Mouse (Mus musculus): ENCODE measurements around the gene Syncrip. TPM values are rescaled to one million over a fixed set of nuclear protein-coding genes. Genes with fewer than 3 reads are reported as not detected.
A peak's percentile ranks its signal among the peaks of the same experiment; 100 is the strongest.
"Not testable (repeated sequence)": the region's sequence is repeated elsewhere in the genome, so short reads cannot be mapped to it uniquely, and the experiment has no call there.

Gene Syncrip
- total RNA-seq, 2 experiments from 2014 or later: 62.7 to 64.7 TPM

DNA sequence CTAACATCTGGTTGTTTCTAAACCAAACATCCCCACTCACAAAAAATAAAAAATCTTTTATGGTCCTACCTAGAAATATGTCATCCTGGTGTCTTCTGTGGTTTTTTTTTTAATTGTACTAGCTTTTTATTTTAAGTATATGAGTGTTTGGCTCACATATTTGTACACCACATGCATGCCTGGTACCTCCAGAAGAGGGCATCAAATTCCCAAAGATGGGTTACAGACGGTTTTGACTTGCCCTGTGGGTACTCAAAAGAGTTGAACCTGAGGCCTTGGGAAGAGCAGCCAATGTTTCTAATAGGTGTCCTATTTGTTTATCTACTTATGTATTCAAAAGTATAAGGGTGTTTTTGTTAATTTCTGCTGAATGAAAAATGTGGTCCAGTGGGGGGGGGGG lies 6.2 kb downstream of the Syncrip start:
- peak; percentile 70 for TF ChIP-seq CTCF (conservative IDR thresholded peaks at IDR 0.05)
- Histone ChIP-seq H3K27ac (no peak overlapping the region), H3K4me3 (no peak overlapping the region)
- DNase-seq (ENCODE audit: low spot score in 2 of 2): no peak

DNA sequence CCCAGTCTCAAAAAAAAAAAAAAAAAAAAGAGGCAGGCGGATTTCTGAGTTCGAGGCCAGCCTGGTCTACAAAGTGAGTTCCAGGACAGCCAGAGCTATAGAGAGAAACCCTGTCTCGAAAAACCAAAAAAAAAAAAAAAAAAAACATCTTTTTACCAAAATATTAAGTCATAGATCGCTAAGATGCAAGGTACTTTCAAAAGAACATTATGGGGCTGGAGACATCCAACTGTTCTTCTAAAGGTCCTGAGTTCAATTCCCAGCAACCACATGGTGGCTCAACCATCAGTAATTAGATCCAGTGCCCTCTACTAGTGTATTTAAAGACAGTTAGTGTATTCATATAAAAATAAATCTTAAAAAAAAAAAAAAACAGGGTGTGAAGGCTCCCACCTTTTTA lies 21.4 kb downstream of the Syncrip start:
- H3K27ac ChIP-seq; H3K4me3 ChIP-seq; DNase-seq (ENCODE audit: low spot score in 2 of 2): not testable (repeated sequence)

DNA sequence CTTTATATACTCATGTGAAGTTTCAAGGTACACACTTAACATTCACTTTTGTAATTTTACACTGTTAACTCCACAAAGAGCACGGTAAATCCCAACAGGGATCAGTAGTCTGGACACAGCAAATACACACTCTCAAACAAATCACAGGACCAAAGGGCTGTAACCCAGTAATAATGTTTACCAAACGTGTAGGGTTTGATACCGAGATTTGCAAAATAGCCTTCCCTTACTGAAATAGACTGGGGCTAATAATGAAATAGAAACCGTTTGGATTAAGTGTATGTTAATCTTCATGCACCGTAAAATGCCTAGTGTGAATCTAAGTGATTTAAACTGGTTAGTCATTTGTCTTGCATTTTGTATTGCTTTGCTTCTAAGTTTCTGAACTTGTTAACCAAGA lies 42.4 kb downstream of the Syncrip start:
- no peak overlapping the region for H3K4me3 ChIP-seq
- no peak for TF ChIP-seq CTCF (conservative IDR thresholded peaks at IDR 0.05)
- no peak for DNase-seq (ENCODE audit: low spot score in 2 of 2)
- H3K27ac ChIP-seq: no peak overlapping the region

DNA sequence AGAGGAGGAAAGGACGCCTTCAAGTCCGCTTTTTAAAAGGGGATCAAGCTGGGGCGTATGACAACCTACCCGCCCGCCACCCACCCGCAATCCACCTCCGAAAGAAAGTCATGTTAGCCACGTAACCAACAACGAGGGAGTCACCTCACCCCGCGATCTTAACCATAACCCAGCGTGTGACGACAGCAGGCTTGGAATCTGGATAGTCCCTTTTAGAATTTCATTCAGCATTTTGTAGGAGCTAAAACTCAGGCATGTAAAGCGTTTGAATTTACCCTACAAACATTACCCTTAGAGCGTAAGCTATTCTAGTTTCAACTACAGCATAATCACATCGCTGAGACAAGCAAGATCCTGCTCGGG lies 43.2 kb downstream of the Syncrip start:
- DNase-seq (ENCODE audit: low spot score in 2 of 2): no peak
- Histone ChIP-seq H3K4me3 (peak overlapping the region; percentile 75), H3K27ac (peak overlapping the region; percentile 96)
- no peak for TF ChIP-seq CTCF (conservative IDR thresholded peaks at IDR 0.05)

DNA sequence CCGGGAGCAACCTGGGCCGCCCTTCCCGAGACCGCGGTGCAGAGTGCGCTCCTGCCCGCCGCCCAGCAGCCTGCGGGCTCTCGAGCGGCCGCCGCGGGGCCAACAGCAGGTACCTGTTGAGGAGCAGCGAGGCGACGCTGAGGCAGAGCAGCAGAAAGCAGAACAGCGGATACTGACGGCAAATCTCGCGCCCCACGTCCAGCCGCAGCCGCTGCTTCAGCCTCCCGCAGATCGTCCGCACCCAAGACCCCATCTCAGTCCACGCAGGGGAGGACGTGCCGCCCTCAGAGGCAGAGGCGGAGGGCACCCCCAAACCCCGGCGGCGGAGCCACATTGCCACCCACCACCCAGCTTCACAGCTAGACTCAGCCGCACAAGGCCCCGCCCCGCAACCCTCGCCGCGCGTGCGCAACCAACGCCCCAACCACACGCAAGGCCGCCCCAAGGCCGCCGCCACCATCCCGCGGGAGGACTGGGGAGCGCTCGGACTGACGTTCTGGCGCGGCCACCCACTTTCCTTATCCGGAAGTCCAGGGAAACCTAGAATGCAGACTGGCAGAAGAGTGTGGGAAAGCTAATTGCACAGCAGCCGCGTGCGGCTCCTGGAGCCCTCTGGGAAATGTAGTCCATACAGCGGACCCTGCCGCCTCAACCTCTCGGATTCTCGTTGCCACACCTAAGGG lies 43.7 kb downstream of the Syncrip start, which contains the start of gene Snx14:
Gene Snx14 (minus strand): TSS at position 404 of the 683 bp plus-strand sequence.
- no peak; the same call in 1 of the 2 replicates for TF ChIP-seq CTCF (conservative IDR thresholded peaks at IDR 0.05)
- peak within 1 kb of the TSS; percentile 96 for H3K27ac ChIP-seq
- H3K4me3 ChIP-seq: peak within 1 kb of the TSS; percentile 75
- DNase-seq (ENCODE audit: low spot score in 2 of 2): peak; percentile 98

DNA sequence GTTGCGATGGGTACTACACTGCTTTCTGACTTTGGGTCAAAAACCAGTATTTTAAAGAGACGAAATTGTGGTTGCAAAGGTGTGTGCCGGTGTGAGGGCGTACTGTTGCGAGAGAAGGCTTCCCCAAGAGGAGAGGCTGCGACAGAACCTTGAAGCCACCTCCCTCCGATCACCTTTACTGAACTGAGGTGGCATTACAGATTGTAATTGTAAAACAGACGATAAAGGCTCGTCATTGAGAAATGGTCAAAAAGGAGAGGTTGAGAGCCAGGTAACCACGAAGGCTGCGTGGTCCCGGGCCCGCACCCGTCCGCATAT lies 44.2 kb downstream of the Syncrip start:
- Histone ChIP-seq H3K4me3 (peak overlapping the region; percentile 75), H3K27ac (peak overlapping the region; percentile 96)
- no peak for TF ChIP-seq CTCF (conservative IDR thresholded peaks at IDR 0.05)
- no peak for DNase-seq (ENCODE audit: low spot score in 2 of 2)

DNA sequence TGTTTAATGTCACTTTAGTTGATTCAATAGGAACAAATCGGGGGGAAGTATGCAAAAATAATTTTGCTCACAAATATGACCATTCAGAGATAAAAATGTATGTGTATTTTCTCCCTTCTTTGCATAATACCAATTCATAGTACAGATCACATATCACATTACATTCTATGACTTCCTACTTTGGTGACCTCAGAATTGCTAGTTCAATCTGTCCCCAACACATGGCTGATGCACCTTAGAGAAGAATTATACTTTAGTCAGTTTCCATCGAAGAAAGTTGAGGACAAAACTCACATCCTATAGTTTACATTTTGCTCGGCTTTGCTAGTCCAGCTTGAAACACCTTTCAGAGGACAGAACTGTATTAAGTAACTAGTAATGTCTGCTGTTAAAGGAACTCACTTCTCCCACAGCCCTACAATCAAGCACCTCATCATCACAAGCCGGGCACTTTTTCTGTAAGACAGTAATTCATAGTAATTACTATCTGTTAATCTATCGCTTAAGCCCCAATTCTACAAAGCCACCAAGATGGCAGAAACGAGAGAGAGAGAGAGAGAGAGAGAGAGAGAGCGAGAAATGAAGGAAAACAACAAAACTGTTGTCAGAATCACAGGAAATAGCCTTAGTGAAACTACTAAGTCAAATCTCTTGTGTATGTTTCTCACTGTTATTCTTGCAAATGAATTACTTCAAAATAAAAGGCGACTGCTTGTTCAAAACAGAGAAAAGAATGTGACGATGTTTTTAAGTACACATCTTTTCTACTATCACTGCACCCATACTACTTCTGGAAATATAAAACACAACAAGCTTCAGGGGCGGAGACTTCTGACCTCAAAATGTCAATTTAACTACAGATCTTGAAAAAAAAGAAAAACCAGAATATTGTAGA lies 44.8 kb downstream of the Syncrip start:
- no peak for DNase-seq (ENCODE audit: low spot score in 2 of 2)
- TF ChIP-seq CTCF (conservative IDR thresholded peaks at IDR 0.05): no peak
- Histone ChIP-seq H3K4me3 (peak overlapping the region; percentile 75), H3K27ac (peak overlapping the region; percentile 96)

DNA sequence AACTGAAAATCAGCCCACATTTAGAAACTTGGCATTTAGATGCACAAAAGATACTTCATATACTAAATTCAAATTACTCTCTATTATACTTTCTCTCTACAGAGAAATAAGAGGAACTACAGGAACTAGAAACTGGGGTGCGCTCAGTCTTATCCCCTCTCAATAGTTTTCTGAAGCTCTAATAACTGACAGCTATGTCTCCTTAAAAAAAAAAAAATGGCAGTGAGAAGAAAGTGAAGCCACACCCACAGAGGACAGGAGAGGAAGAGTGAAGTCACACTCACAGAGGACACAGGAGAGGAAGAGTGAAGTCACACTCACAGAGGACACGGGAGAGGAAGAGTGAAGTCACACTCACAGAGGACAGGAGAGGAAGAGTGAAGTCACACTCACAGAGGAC lies 58.0 kb downstream of the Syncrip start:
- H3K27ac ChIP-seq: no peak overlapping the region
- DNase-seq (ENCODE audit: low spot score in 2 of 2): no peak
- no peak overlapping the region for H3K4me3 ChIP-seq
- no peak for TF ChIP-seq CTCF (conservative IDR thresholded peaks at IDR 0.05)

DNA sequence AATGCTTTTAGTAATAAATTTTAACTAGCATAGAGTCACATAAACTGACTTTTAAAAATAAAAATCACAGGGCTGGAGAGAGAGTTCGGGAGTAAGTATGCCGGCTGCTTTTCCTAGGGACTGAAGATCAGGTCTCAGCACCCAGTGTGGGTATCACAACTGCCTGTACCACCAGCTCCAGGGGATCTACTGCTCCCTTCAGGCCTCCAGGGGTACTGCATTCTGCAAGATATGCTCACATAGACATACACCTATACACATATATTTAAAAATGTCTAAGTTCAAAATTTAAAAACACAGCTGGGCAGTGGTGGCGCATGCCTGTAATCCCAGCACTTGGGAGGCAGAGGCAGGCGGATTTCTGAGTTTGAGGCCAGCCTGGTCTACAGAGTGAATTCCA lies 59.9 kb downstream of the Syncrip start:
- DNase-seq (ENCODE audit: low spot score in 2 of 2): no peak
- Histone ChIP-seq H3K27ac (no peak overlapping the region), H3K4me3 (no peak overlapping the region)
- peak; percentile 51 for TF ChIP-seq CTCF (conservative IDR thresholded peaks at IDR 0.05)

DNA sequence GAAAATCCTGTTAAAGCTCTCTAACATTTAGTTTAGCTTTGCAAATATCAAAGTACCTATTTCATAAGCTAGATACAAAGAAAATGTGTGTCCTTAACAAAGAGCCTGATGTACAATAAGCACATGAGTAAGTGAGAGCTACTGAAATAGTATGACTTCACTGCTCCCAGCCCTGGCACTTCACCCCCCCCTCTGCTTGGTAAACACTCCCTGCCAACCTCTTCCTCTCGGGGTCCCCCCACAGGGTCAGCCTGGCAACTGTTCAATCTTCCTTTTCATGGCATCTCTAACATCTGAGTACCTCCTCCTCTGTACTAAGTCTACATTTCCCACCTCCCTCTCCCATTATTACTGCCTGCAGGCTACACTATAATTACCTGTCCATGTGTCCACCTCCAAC lies 65.6 kb downstream of the Syncrip start:
- DNase-seq (ENCODE audit: low spot score in 2 of 2): no peak
- Histone ChIP-seq H3K4me3 (no peak overlapping the region), H3K27ac (no peak overlapping the region)
- TF ChIP-seq CTCF (conservative IDR thresholded peaks at IDR 0.05): no peak

DNA sequence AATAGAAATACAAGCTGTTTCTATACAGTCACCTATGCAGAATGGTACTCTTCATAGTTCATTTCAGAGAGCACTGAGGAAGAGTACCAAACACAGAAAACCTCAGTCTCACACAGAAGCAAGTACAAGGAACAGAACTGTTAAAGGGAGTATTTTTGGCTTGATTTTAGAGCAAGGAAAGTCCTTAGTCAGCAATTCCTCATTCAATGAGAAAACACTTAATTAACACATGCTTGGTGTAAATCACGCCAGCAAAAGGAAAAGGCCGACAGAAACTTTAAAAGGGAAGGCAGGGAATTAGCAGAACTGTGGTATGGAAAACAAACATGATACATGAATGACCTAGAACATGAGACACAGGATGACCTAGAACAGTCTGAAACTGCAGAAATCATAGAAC lies 72.4 kb downstream of the Syncrip start:
- no peak overlapping the region for H3K27ac ChIP-seq
- no peak for DNase-seq (ENCODE audit: low spot score in 2 of 2)
- TF ChIP-seq CTCF (conservative IDR thresholded peaks at IDR 0.05): no peak
- no peak overlapping the region for H3K4me3 ChIP-seq

DNA sequence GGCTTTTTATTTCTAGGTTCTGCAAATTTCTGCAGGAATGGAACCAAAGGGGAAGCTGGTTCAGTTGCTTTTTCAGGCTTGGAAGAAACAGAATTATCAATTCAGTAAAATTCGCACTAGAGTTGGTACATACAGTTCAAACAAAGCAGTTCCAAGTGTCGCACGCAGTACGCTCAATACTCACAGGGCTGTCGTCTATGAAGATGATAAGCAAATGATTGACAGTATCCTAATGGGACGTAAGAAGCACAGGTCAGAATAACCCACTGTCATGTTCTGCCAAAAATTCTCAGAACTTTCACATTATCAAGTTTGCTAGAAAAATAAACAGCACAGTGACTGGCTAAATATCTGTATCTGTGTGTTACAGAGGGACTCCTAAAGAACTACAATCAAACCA lies 77.9 kb downstream of the Syncrip start:
- no peak for DNase-seq (ENCODE audit: low spot score in 2 of 2)
- no peak for TF ChIP-seq CTCF (conservative IDR thresholded peaks at IDR 0.05)
- H3K4me3 ChIP-seq: no peak overlapping the region
- H3K27ac ChIP-seq: peak overlapping the region; percentile 36; the same call in 1 of the 2 replicates

DNA sequence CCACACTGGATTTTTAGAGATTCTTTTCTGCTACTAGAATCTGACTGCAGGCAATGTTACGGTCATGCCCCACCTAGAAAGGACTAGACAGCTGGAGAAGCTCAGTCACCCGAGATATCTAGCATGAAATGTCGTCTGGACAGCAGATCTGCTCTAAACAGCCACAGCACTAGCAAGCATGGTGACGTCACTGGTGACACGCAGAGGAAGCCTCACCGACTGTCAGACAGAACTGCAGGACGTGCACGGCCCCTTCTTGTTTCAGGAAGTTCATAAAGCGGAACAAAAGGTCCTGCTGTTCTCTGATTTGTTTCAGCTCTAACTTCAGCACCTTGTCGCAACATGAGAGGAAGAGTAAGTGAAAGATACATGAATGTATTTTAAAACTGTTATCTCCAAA lies 78.3 kb downstream of the Syncrip start:
- Histone ChIP-seq H3K27ac (peak overlapping the region; percentile 36; the same call in 1 of the 2 replicates), H3K4me3 (no peak overlapping the region)
- no peak for DNase-seq (ENCODE audit: low spot score in 2 of 2)
- TF ChIP-seq CTCF (conservative IDR thresholded peaks at IDR 0.05): no peak

DNA sequence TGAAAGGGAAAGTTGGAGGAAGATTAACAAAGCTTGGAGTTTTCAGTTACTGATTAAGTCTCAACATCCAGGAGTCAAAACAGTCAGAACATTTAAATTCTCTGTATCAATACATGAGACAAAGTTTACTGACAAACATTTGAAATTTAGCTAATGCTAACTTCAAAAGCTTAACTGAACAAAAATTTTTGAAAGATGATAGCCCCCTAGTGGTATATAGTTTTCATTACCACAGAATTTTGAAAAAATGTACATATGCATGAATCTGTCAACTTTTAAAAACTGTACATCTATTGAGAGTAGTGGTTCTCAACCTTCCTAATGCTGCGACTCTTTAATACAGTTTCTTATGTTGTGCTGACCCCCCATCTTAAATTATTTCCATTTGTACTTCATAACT lies 83.9 kb downstream of the Syncrip start:
- Histone ChIP-seq H3K27ac (no peak overlapping the region), H3K4me3 (no peak overlapping the region)
- DNase-seq (ENCODE audit: low spot score in 2 of 2): no peak
- peak; percentile 76 for TF ChIP-seq CTCF (conservative IDR thresholded peaks at IDR 0.05)

Other genes with a start within 250 kb of the Syncrip start
- gene Nt5e, start 155.4 kb downstream of the Syncrip start, total RNA-seq (2021): 1 to 10 TPM; 3.4 to 4.0 TPM
- 10 to 100 TPM; 47.9 to 48.3 TPM for gene Snx14, start 43.6 kb downstream of the Syncrip start, total RNA-seq (2021)
- gene Gm20537, start 26.0 kb downstream of the Syncrip start, total RNA-seq (2021): not detected
- gene Zfp949, start 65.4 kb upstream of the Syncrip start, total RNA-seq (2021): 10 to 100 TPM; 21.8 to 25.0 TPM
- gene Trim43a, start 98.3 kb upstream of the Syncrip start, total RNA-seq (2021): 1 to 10 TPM; 1.3 to 1.6 TPM
- 10 to 100 TPM; 31.7 to 39.1 TPM for gene Mthfsl, start 237.7 kb upstream of the Syncrip start, total RNA-seq (2021)
- gene Bcl2a1d, start 249.3 kb upstream of the Syncrip start, total RNA-seq (2021): not detected